Mouse (Mus musculus) adrenal gland, adult (tissue): ENCODE measurements around the gene Fance.
"Not testable (repeated sequence)": the region's sequence is repeated elsewhere in the genome, so short reads cannot be mapped to it uniquely, and the experiment has no call there.

ENCODE experiments used
- DNase-seq, 2 experiments: peaks; one replicate each; pipeline ENCODE4 v3.0.0; 2022 to 2023; ENCODE audit warnings: low spot score in 1 of 2; ENCODE audit not compliant: inconsistent age in 2 of 2

Fance gene

DNA sequence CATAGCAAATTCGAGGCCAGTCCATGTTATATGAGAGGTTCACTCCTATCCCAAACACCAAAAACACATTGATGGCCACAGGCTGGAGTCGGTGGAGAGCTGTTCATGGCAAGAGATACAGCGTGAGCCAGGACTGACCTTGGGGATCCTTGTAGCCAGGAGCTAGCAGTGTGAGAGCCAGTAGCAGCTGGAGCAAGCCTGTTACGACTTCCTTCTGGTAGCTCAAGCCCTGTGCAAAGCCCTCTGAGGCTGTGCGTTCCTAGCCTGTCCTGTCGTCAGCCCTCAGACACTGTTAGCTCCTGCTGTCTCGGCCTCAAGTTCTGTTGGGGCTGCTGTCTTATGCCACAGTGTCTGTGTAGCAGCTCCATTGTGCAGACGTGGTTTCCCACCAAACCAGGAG, 10.5 kb downstream of the Fance start:
- peak; percentile 59 to 67 for DNase-seq

GRCm38 (mm10) chr17:28324416-28324815, 11.1 kb downstream of the Fance start:
- not testable (repeated sequence) for DNase-seq

GRCm38 (mm10) chr17:28325751-28326150, 12.4 kb downstream of the Fance start:
- DNase-seq: no peak

DNA sequence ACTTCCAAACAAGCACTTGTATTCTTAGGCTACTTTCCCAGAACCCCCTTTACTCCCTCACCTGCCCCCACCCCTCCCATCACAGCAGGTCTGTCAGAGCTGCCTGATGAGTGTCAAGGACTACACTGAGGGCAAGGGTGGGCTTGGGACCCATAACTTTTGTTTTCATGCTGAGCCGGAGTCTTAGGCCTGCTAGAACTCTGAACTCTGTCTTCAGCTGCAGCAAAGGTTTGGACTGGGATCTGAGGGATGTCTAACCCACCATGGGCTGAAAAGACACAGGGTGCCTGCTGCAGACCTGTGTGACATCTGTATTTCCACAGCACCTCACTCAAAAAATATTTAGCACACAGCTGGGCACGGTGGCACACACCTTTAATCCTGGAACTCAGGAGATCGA, 13.6 kb downstream of the Fance start:
- DNase-seq: no peak

- peak; percentile 75 to 91 for DNase-seq
Measured at GRCm38 (mm10) chr17:28327673-28328325, 14.5 kb downstream of the Fance start.

DNA sequence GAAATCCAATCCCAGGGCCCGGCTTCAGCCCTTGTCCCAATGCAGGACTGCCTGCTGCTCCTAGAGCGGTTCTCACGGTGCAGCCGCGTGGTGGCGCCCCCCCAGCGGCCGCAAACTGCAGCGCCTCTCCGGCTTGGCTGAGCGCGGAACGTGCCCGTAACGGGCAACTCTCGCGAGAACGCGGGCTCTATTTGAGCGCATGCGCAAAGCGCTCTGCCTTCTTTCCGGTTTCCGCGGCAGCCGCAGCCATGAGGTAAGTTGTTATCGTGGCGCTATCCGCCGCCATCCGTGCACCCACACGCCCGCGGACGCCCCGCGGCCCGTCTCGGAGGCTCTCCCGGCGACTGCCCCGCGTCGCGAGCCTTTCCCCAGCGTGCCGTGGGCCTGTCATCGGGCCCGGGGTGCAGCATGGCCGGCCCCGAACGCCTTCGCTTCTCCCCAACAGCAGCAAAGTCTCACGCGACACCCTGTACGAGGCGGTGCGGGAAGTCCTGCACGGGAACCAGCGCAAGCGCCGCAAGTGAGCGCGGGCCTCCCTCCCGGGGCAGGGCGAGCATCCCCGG, 15.1 kb downstream of the Fance start, which contains the start of gene Rpl10a:
TSS of gene Rpl10a (plus strand) at position 106 of the 563 bp plus-strand sequence.
- peak; percentile 97 to 99 for DNase-seq

GRCm38 (mm10) chr17:28328946-28329345, 15.6 kb downstream of the Fance start:
- no peak for DNase-seq

GRCm38 (mm10) chr17:28329503-28330231, 16.3 kb downstream of the Fance start:
- no peak for DNase-seq

DNA sequence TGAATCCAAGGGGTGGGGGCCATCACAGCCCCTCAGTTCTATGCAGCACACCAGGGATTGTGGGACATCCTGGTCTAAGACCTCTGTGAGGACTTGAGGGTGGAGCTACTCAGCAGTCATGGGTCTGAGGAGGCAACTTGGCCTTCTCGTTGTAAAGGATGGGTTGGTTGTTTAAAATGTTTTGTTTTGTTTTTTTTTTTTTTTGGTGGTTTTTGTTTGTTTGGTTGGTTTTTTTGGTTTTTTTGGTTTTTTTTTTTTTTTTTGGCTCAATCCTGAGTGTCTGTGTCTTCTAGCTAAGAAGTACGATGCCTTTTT, 16.9 kb downstream of the Fance start:
- no peak for DNase-seq

DNA sequence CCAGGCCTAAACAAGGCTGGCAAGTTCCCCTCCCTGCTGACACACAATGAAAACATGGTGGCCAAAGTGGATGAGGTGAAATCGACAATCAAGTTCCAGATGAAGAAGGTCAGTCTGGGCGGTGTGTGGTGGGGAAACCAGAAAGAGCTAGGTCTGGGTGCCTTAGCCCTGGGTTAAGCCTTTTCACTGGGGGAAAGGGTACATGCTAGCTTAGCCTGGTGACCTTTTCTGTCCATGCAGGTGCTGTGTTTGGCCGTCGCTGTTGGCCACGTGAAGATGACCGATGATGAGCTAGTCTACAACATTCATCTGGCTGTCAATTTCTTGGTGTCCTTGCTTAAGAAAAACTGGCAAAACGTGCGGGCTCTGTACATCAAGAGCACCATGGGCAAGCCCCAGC, 17.3 kb downstream of the Fance start:
- DNase-seq: not testable (repeated sequence)

- no peak for DNase-seq
Measured at GRCm38 (mm10) chr17:28331241-28332112, 18.2 kb downstream of the Fance start.

DNA sequence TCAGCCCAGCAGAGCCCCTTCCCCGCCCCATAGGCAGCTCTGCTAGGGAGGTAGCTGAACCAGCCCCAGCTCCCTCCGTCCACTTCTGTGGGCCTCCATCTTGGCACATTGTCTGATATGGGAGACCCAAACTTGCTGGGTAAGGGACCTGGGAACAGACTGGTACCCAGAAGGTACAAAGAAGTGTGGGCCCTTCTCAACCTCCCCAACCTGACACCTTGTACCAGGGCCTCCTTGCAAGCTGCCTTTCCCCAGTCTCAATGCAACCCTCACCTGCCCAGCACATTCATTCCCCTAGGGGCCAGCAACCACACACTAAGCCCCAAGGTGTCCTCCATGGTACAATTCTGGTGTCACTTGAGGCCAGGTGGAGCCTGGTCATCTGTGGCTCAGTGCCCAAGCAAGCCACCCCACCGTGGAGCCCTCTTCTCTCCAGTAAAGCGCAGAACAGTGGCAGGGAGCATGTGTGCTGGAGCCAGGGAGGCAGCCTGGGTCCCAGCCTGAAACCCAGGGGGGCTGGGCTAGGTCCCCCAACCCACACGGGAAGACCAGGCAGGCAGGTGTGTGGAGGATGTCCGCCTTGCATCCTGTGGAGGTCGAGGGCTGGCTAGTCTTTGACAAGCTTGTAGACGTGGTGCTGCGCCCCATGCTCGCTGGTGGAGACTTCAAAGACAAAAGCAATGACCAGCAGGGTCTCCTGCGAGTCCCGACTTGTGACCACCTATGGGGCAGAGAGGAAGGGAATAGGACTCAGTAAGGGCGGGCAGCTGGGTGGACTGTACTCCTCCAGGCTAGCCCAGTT, 19.0 kb downstream of the Fance start:
- peak in 1 of 2 experiments; percentile 22 for DNase-seq

DNA sequence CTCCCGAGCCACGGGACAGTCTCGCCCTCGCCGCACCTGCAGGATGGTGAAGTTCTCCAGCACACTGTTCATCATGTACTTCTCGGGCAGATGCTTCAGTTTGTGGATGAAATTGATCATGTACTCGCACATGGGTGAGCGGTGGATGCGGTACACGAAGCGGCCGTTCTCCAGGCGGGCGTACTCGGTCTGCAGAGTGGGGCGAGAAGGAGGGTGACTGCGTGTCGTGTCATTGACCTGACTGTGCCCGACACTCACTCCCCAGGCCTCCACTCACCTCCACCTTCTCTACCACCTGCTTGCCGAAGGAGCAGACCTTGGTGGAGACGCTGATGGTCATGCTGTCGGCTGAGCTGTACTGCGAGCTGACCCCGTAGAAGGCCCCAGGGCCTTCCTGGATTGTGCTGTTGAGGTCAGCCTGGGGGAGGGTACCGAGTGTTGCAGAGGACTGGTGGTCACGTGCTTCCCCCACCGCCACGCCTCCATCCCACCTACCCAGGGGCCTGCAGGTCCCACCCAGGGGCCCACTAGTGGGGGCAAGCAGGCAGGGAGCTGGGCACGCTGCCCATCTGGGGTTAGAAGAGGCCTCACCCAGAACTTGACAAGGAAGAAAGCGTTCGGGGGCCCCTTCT, 19.7 kb downstream of the Fance start:
- DNase-seq: peak in 1 of 2 experiments; percentile 15

GRCm38 (mm10) chr17:28335267-28335666, 21.9 kb downstream of the Fance start:
- DNase-seq: no peak

- DNase-seq: no peak
Measured at GRCm38 (mm10) chr17:28337547-28337946, 24.2 kb downstream of the Fance start.

- peak in 1 of 2 experiments; percentile 52 for DNase-seq
Measured at GRCm38 (mm10) chr17:28340578-28340977, 27.3 kb downstream of the Fance start.

GRCm38 (mm10) chr17:28341091-28341490, 27.8 kb downstream of the Fance start:
- peak; percentile 83 for DNase-seq

DNA sequence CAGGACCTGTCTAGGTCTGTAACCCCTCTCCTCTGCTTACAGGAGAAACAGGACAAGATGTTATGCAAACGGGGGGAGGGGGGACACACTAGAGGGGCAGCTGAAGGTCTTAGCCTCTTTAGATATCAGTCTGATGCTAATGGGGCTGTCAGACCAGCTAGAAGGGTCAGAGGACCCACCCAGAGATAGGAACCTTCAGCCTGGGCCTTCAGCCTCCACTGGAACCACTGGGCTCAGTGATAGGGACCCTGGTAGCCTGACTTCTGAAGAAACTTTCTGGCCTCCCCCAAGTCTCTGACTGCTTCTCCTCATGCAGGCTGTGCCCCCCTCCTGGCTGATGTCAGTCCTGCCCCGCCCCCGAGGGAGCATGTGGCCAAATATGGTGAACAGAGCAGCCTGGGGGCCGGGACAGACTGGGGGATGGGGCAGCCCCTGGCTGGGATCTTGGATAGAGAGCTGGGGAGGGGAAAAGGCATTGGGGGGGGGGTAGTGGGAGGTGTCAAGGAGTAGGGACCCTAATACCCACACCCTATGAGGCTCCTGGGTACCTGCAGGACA, 30.8 kb downstream of the Fance start:
- DNase-seq: no peak

DNA sequence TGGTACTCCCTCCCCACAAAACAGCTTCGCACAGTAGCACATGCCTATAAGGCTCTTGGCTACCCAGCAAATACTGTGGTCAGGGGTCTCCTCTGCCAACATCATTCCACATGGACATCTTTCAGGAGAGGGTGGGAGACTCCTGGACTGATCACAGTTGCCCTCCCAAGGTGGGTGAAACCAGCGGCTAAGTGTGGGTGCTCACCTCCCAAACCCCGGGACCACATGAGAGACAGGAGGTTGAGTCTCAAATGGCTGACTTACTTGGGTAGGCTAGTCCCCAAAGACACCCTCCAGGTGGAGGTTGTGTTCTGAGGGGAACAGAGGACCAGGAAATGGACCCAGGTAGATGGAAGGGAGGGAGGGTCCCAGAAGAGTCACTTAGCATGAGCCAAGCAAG, 31.4 kb downstream of the Fance start:
- DNase-seq: no peak

GRCm38 (mm10) chr17:28345271-28345721, 32.0 kb downstream of the Fance start:
- no peak for DNase-seq
